Mouse (Mus musculus): ENCODE results near the gene Aurka. TPM values are rescaled to one million over a fixed set of nuclear protein-coding genes. Genes with fewer than 3 reads are reported as not detected.

The Aurka gene
- total RNA-seq, 1 experiment = 104 TPM

DNA sequence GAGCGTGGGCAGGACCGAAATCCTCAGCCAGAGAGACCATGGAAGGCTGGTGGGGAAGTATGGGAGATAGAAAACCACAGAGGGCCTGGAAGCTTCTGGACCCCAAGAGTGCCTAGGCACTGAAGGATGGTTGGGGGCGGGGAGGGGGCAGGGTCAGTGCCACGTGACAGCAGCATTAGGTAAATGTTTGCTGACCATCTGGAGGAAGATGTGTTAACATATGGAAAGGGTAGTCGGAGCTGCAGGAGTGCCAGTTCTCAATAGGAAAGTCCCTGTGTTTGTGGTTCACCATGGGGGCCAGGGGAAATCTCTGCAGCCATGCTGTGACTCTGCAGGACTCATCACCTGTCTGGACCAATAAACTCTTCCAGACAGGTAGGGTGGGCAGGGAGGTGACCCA, 43.6 kb upstream of the Aurka start:
- no peak overlapping the region for H3K27ac ChIP-seq (ENCODE audit: insufficient read depth, low read depth, low read length, poor library complexity, severe bottlenecking)
- no peaks in the 10 kb centered on the region for H3K9me3 ChIP-seq (ENCODE audit: control insufficient read depth, insufficient read depth, low read depth, low read length)
- TF ChIP-seq CHD2 (IDR thresholded peaks at IDR 0.05; ENCODE audit: low read depth, low read length) = no peak
- no peak for TF ChIP-seq ZC3H11A (IDR thresholded peaks at IDR 0.05; ENCODE audit: borderline replicate concordance, low read depth, low read length)
- no peak for TF ChIP-seq ZNF384 (IDR thresholded peaks at IDR 0.05; ENCODE audit: low read depth, low read length)
- no peak for TF ChIP-seq HCFC1 (IDR thresholded peaks at IDR 0.05; ENCODE audit: borderline replicate concordance, insufficient read depth, low read length)
- no peak for TF ChIP-seq MAFK (IDR thresholded peaks at IDR 0.05; ENCODE audit: insufficient read depth, low read depth, low read length)
- DNase-seq (ENCODE audit: low read depth, low spot score) = no peak
- no peak overlapping the region for H3K4me3 ChIP-seq (ENCODE audit: insufficient read depth in 1 of 2, low read depth in 1 of 2, low read length in 2 of 2, poor library complexity in 1 of 2, severe bottlenecking in 1 of 2)
- peaks cover 0 to 6% of the 10 kb centered on the region in 2 experiments; a peak in 1 of 4 replicates for H3K4me1 ChIP-seq (ENCODE audit: control insufficient read depth in 2 of 2, insufficient read depth in 2 of 2, low read length in 2 of 2, poor library complexity in 1 of 2)
- no peak overlapping the region for H3K9ac ChIP-seq (ENCODE audit: insufficient read depth, low read depth, low read length, poor library complexity, severe bottlenecking)
- no peaks in the 10 kb centered on the region; the same call in 1 of the 2 replicates for H3K36me3 ChIP-seq (ENCODE audit: control insufficient read depth, insufficient read depth, low read length, poor library complexity, severe bottlenecking)
- in situ Hi-C loops (cut with MboI; ENCODE audit: low sequenced_read_pairs in 2 of 2, unreplicated experiment in 2 of 2) = no loop called here

DNA sequence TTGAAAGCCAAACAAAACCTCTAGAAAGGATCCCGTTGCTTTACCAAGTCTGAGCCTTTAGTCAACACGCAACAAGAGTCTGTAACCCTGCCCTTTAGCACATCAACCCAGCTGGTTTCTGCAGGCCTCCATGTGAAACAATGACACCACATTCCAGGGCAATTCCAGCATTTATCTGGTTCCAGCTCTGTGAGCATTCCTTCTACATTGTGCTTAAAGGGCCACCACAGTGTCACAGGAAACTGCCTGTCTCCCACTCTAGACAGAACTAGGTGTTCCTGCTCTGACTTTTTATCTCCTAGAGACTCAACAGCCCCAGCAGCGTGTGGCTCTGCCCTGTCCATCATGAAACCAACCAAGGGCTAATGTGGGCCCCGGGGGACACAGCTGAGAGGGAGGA, 42.9 kb upstream of the Aurka start:
- Histone ChIP-seq H3K27ac (ENCODE audit: insufficient read depth, low read depth, low read length, poor library complexity, severe bottlenecking) (no peak overlapping the region), H3K9me3 (ENCODE audit: control insufficient read depth, insufficient read depth, low read depth, low read length) (no peaks in the 10 kb centered on the region), H3K4me3 (ENCODE audit: insufficient read depth in 1 of 2, low read depth in 1 of 2, low read length in 2 of 2, poor library complexity in 1 of 2, severe bottlenecking in 1 of 2) (no peak overlapping the region), H3K9ac (ENCODE audit: insufficient read depth, low read depth, low read length, poor library complexity, severe bottlenecking) (no peak overlapping the region), H3K4me1 (ENCODE audit: control insufficient read depth in 2 of 2, insufficient read depth in 2 of 2, low read length in 2 of 2, poor library complexity in 1 of 2) (peaks cover 0 to 6% of the 10 kb centered on the region in 2 experiments; a peak in 1 of 4 replicates), H3K36me3 (ENCODE audit: control insufficient read depth, insufficient read depth, low read length, poor library complexity, severe bottlenecking) (no peaks in the 10 kb centered on the region; the same call in 1 of the 2 replicates)
- in situ Hi-C loops (cut with MboI; ENCODE audit: low sequenced_read_pairs in 2 of 2, unreplicated experiment in 2 of 2) = no loop called here
- TF ChIP-seq CHD2 (IDR thresholded peaks at IDR 0.05; ENCODE audit: low read depth, low read length) (no peak), MAFK (IDR thresholded peaks at IDR 0.05; ENCODE audit: insufficient read depth, low read depth, low read length) (no peak), ZNF384 (IDR thresholded peaks at IDR 0.05; ENCODE audit: low read depth, low read length) (no peak), ZC3H11A (IDR thresholded peaks at IDR 0.05; ENCODE audit: borderline replicate concordance, low read depth, low read length) (no peak), HCFC1 (IDR thresholded peaks at IDR 0.05; ENCODE audit: borderline replicate concordance, insufficient read depth, low read length) (no peak)
- no peak for DNase-seq (ENCODE audit: low read depth, low spot score)

- Histone ChIP-seq H3K36me3 (ENCODE audit: control insufficient read depth, insufficient read depth, low read length, poor library complexity, severe bottlenecking) (no peaks in the 10 kb centered on the region), H3K9ac (ENCODE audit: insufficient read depth, low read depth, low read length, poor library complexity, severe bottlenecking) (0 out of 2 replicates have a peak overlapping the region, but pooled peaks have one; percentile 15), H3K4me1 (ENCODE audit: control insufficient read depth in 2 of 2, insufficient read depth in 2 of 2, low read length in 2 of 2, poor library complexity in 1 of 2) (peaks cover 0 to 6% of the 10 kb centered on the region in 2 experiments; a peak in 1 of 4 replicates), H3K27ac (ENCODE audit: insufficient read depth, low read depth, low read length, poor library complexity, severe bottlenecking) (no peak overlapping the region), H3K9me3 (ENCODE audit: control insufficient read depth, insufficient read depth, low read depth, low read length) (no peaks in the 10 kb centered on the region), H3K4me3 (ENCODE audit: insufficient read depth in 1 of 2, low read depth in 1 of 2, low read length in 2 of 2, poor library complexity in 1 of 2, severe bottlenecking in 1 of 2) (no peak overlapping the region)
- DNase-seq (ENCODE audit: low read depth, low spot score) = no peak
- in situ Hi-C loops (cut with MboI; ENCODE audit: low sequenced_read_pairs in 2 of 2, unreplicated experiment in 2 of 2) = no loop called here
- TF ChIP-seq MAFK (IDR thresholded peaks at IDR 0.05; ENCODE audit: insufficient read depth, low read depth, low read length) = no peak
- TF ChIP-seq HCFC1 (IDR thresholded peaks at IDR 0.05; ENCODE audit: borderline replicate concordance, insufficient read depth, low read length) = no peak
- TF ChIP-seq CHD2 (IDR thresholded peaks at IDR 0.05; ENCODE audit: low read depth, low read length) = no peak
- no peak for TF ChIP-seq ZC3H11A (IDR thresholded peaks at IDR 0.05; ENCODE audit: borderline replicate concordance, low read depth, low read length)
- no peak for TF ChIP-seq ZNF384 (IDR thresholded peaks at IDR 0.05; ENCODE audit: low read depth, low read length)
These were observed 42.1 kb upstream of the Aurka start for GRCm38 (mm10) chr2:172412454-172412853.

DNA sequence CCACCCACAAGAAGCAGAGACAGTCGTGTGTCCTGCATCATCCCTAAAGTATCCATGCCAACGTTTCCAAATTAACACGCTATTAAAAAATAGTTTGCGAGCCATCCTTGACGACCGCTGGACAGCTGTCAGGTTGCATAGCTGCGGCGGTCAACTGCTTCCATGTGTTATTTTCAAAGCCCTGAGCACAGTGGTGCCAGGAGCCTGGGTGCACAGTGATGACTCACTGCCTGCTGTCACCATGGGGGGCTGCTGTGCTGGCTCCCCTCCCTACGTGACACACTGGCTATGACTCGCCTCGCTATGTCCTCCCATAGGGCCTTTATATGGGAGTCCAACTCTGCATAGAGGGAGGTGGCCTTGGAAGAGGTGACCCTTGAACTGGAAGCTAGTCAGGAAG, 40.8 kb upstream of the Aurka start:
- TF ChIP-seq ZC3H11A (IDR thresholded peaks at IDR 0.05; ENCODE audit: borderline replicate concordance, low read depth, low read length) (no peak), ZNF384 (IDR thresholded peaks at IDR 0.05; ENCODE audit: low read depth, low read length) (no peak), CHD2 (IDR thresholded peaks at IDR 0.05; ENCODE audit: low read depth, low read length) (no peak), HCFC1 (IDR thresholded peaks at IDR 0.05; ENCODE audit: borderline replicate concordance, insufficient read depth, low read length) (no peak), MAFK (IDR thresholded peaks at IDR 0.05; ENCODE audit: insufficient read depth, low read depth, low read length) (no peak)
- no peak for DNase-seq (ENCODE audit: low read depth, low spot score)

More for the DNA sequence above, 40.8 kb upstream of the Aurka start:
- Histone ChIP-seq H3K36me3 (ENCODE audit: control insufficient read depth, insufficient read depth, low read length, poor library complexity, severe bottlenecking) (no peaks in the 10 kb centered on the region), H3K9ac (ENCODE audit: insufficient read depth, low read depth, low read length, poor library complexity, severe bottlenecking) (no peak overlapping the region), H3K4me1 (ENCODE audit: control insufficient read depth in 2 of 2, insufficient read depth in 2 of 2, low read length in 2 of 2, poor library complexity in 1 of 2) (peaks cover 0 to 6% of the 10 kb centered on the region in 2 experiments; a peak in 1 of 4 replicates), H3K9me3 (ENCODE audit: control insufficient read depth, insufficient read depth, low read depth, low read length) (no peaks in the 10 kb centered on the region), H3K27ac (ENCODE audit: insufficient read depth, low read depth, low read length, poor library complexity, severe bottlenecking) (no peak overlapping the region), H3K4me3 (ENCODE audit: insufficient read depth in 1 of 2, low read depth in 1 of 2, low read length in 2 of 2, poor library complexity in 1 of 2, severe bottlenecking in 1 of 2) (no peak overlapping the region)
- in situ Hi-C loops (cut with MboI; ENCODE audit: low sequenced_read_pairs in 2 of 2, unreplicated experiment in 2 of 2) = no loop called here
